Comparison of ENCODE assay signal across 1 mouse cellular context in the genomic region with DNA sequence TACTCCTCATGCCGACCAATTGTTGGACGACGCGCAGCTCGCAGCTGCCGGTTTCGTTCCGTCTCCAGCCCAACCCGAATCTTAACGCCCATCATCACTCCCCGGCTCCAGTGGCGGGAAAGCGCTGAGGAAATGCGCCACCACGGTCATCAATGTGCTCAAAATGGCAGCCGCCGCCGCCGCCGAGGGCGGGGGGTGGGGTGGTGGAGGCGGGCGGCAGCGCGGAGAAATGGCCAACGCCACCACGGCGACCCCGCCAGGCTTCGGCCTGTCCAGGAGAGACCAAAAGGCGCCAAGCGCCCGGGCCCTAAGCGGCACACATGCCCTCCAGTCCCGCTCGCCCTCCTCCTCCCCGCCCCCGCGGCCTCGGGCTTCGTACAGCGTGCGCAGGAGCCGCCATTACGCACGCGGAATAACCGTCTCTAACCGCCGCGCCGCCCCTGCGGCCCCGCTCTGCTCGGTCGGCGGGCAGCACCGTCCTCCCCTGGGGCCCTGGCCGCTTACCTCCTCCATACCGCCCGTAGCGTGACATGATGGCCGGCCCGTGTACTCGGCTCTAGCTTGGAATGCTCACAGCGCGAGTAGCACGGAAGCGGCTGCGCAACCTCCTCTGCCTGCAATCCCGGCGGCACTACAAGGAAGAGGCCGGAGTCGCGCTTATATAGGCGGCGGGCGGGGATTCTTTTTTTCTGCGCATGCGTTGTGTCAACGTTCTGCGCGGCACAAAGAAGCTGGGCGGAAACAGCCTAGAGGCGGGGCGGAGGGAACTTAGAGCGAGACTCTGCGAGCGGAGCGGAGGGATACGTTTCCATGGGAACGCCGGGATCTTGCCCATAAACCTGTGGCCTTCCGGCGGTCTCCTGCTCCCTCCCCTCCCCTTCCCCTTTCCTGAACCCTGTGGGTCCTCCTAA.
TF ChIP-seq lines count a peak whose summit lies in the region.

A gene (minus strand): TSS at position 637 of the 911 bp plus-strand sequence.
A gene (plus strand): TSS at position 790 of the 911 bp plus-strand sequence.

TF ChIP-seq in myocyte, 11 proteins besides CTCF, POLR2A, EP300 and RAD21:
- peak in 1 of 3 experiments; percentile 30 for TF ChIP-seq MYOD1 (IDR thresholded peaks at IDR 0.05; ENCODE audit: control insufficient read depth in 1 of 3, insufficient read length in 2 of 3, low read depth in 2 of 3)
- peak; percentile 56 for TF ChIP-seq REST (IDR thresholded peaks at IDR 0.05; ENCODE audit: insufficient read depth, insufficient read length)
- no peak for TF ChIP-seq TCF12 (IDR thresholded peaks at IDR 0.05; ENCODE audit: insufficient read depth, poor library complexity, severe bottlenecking)
- 0 out of 2 replicates have a peak, but pooled peaks have one; percentile 27 for TF ChIP-seq CEBPB (IDR thresholded peaks at IDR 0.05; ENCODE audit: insufficient read depth, poor library complexity, severe bottlenecking)
- TF ChIP-seq SRF (IDR thresholded peaks at IDR 0.05; ENCODE audit: control insufficient read depth, insufficient read length, low read depth) = no peak
- peak; percentile 63 for TF ChIP-seq E2F4 (IDR thresholded peaks at IDR 0.05; ENCODE audit: insufficient read depth)
- TF ChIP-seq POLR2AphosphoS2 (IDR thresholded peaks at IDR 0.05; ENCODE audit: insufficient read length, low read depth) = peak; percentile 100
- peak; percentile 3 for TF ChIP-seq TCF3 (IDR thresholded peaks at IDR 0.05; ENCODE audit: insufficient read length, low read depth)
- TF ChIP-seq USF1 (IDR thresholded peaks at IDR 0.05; ENCODE audit: low read depth) = no peak
TF ChIP-seq in myocyte: peak in this region for 6.
